Mouse (Mus musculus) stomach, embryonic 14.5 days (tissue): ENCODE results near the gene Gm21958. TPM values are rescaled to one million over a fixed set of nuclear protein-coding genes. Genes with fewer than 3 reads are reported as not detected.

ENCODE experiments used
- polyA plus RNA-seq: library from polyadenylated mRNA; unstranded; fragments of >200 nt; fragmentation: Nextera tagmentation; extraction: Ambion mirVana; gene quantifications from 2 replicates; pipeline ENCODE4 v1.2.1, GENCODE M21; 2014

The Gm21958 gene
- polyA plus RNA-seq, 1 experiment from 2014 or later = 1.9 TPM

Other genes with a start within 250 kb of the Gm21958 start
- 111 and 120 TPM in 2 replicates for gene Supt20, start 21.5 kb downstream of the Gm21958 start, polyA plus RNA-seq
- 123 and 125 TPM in 2 replicates for gene Exosc8, start 21.0 kb upstream of the Gm21958 start, polyA plus RNA-seq
- 53.1 and 71.2 TPM in 2 replicates for gene Alg5, start 21.2 kb upstream of the Gm21958 start, polyA plus RNA-seq
- gene Smad9, start 41.2 kb upstream of the Gm21958 start, polyA plus RNA-seq = 3.0 and 3.2 TPM in 2 replicates
- gene Rfxap, start 93.4 kb upstream of the Gm21958 start, polyA plus RNA-seq = 33.4 and 39.9 TPM in 2 replicates
- not detected in 2 replicates for gene Sertm1, start 201.5 kb upstream of the Gm21958 start, polyA plus RNA-seq